Mouse (Mus musculus): ENCODE data around the gene Wnt10b. TPM values are rescaled to one million over a fixed set of nuclear protein-coding genes. Genes with fewer than 3 reads are reported as not detected.

The Wnt10b gene
- polyA plus RNA-seq, 1 experiment: 0.15 TPM

GRCm38 (mm10) chr15:98809390-98809789 lies 31.4 kb upstream of the Wnt10b start, which contains the start of gene Ddn:
Gene Ddn, minus strand, starts transcription at chr15:98809490.
- H3K4me1 ChIP-seq (ENCODE audit: control insufficient read depth, insufficient read depth, low read length): peaks cover 6% of the 10 kb centered on the region; the same call in 1 of the 2 replicates
- H3K4me3 ChIP-seq (replicated peaks; ENCODE audit: insufficient read depth, low read depth, low read length): no peak within 1 kb of the TSS
- H3K27ac ChIP-seq (ENCODE audit: insufficient read depth, low read length): no peak within 1 kb of the TSS
- no peak for DNase-seq
- TF ChIP-seq POLR2A (IDR thresholded peaks at IDR 0.05; ENCODE audit: borderline replicate concordance, insufficient read depth, low read length) (no peak), CTCF (IDR thresholded peaks at IDR 0.05; ENCODE audit: borderline replicate concordance, insufficient read depth, low read depth, low read length) (no peak)
- peaks cover 3% of the 10 kb centered on the region; the same call in 1 of the 2 replicates for H3K27me3 ChIP-seq (ENCODE audit: control insufficient read depth, insufficient read depth, low read length)
- WGBS: 67% methylated on average over 3 of the region's 3 CpGs

DNA sequence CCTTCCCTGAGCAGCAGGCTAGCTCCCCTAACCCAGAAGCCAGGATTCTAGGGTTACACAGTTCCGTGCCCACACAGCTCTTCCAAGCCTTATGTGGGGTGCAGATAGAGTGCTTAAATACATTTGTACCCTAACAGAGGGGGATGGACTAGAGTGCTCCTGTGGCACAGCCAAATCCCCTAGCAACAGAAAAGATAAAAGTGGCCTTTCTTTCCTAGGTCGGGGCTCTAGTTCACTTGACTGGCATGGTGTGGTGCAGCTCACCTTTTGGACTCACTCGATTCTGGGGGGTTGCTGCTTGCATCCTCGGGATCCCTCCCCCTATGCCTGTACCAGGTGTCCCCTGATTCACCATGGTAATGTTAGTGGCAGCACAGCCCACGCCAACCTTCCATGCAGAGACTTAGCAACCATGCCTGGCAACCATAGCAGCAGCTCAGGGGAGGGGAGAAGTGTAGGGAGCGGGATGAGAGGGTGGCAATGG lies 30.7 kb upstream of the Wnt10b start:
- no peak for DNase-seq
- H3K4me3 ChIP-seq (replicated peaks; ENCODE audit: insufficient read depth, low read depth, low read length): no peak overlapping the region
- TF ChIP-seq POLR2A (IDR thresholded peaks at IDR 0.05; ENCODE audit: borderline replicate concordance, insufficient read depth, low read length) (no peak), CTCF (IDR thresholded peaks at IDR 0.05; ENCODE audit: borderline replicate concordance, insufficient read depth, low read depth, low read length) (no peak)
- peaks cover 3% of the 10 kb centered on the region; the same call in 1 of the 2 replicates for H3K27me3 ChIP-seq (ENCODE audit: control insufficient read depth, insufficient read depth, low read length)
- H3K4me1 ChIP-seq (ENCODE audit: control insufficient read depth, insufficient read depth, low read length): peaks cover 6% of the 10 kb centered on the region; the same call in 1 of the 2 replicates
- WGBS: 7% methylated on average over 6 of the region's 6 CpGs
- H3K27ac ChIP-seq (ENCODE audit: insufficient read depth, low read length): no peak overlapping the region

DNA sequence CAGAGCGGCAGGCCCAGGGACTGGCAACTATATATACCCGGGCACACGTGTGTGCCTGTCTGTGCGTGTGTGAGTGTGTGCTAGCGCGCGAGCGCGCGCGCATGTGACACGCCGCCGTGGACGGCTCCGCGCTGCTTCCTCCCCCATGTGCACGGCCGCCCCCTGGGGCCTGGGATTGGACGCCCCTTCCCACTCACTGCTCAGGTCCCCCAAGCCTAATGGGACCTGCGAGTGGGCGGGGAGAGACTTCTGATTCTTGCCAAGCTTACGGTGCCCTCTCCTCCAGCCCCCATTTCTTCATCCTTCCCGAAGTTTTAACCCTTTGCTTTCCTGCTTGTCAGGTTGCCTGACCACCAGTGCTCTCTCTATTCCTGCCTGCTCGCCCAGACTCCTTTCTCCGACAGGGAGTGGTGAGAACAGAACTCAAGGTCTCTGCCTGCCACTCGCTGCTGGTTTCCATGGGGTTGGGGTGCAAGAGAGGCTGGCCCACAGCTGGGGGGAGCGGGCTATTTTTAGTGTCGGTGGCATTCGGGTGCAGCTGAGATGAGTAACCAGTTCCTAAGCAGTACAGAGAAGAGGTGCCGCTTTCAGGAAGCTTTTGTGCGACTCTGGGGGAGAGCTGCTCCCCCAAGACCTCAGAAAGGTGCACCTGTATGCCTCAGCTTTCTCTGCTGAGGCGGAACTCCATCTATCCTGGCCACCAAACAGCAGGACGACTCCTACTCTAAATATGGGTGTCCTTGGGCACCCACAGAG lies 30.1 kb upstream of the Wnt10b start:
- peaks cover 6% of the 10 kb centered on the region; the same call in 1 of the 2 replicates for H3K4me1 ChIP-seq (ENCODE audit: control insufficient read depth, insufficient read depth, low read length)
- peaks cover 3% of the 10 kb centered on the region; the same call in 1 of the 2 replicates for H3K27me3 ChIP-seq (ENCODE audit: control insufficient read depth, insufficient read depth, low read length)
- peak overlapping the region; percentile 11 for H3K4me3 ChIP-seq (replicated peaks; ENCODE audit: insufficient read depth, low read depth, low read length)
- TF ChIP-seq CTCF (IDR thresholded peaks at IDR 0.05; ENCODE audit: borderline replicate concordance, insufficient read depth, low read depth, low read length) (no peak), POLR2A (IDR thresholded peaks at IDR 0.05; ENCODE audit: borderline replicate concordance, insufficient read depth, low read length) (no peak)
- peak in 1 of 2 experiments; percentile 30 for DNase-seq
- WGBS: 1% methylated on average over 34 of the region's 34 CpGs
- H3K27ac ChIP-seq (ENCODE audit: insufficient read depth, low read length): no peak overlapping the region

- no peak for DNase-seq
- no peak overlapping the region for H3K27ac ChIP-seq (ENCODE audit: insufficient read depth, low read length)
Measured at GRCm38 (mm10) chr15:98806809-98807770, 29.1 kb upstream of the Wnt10b start.

DNA sequence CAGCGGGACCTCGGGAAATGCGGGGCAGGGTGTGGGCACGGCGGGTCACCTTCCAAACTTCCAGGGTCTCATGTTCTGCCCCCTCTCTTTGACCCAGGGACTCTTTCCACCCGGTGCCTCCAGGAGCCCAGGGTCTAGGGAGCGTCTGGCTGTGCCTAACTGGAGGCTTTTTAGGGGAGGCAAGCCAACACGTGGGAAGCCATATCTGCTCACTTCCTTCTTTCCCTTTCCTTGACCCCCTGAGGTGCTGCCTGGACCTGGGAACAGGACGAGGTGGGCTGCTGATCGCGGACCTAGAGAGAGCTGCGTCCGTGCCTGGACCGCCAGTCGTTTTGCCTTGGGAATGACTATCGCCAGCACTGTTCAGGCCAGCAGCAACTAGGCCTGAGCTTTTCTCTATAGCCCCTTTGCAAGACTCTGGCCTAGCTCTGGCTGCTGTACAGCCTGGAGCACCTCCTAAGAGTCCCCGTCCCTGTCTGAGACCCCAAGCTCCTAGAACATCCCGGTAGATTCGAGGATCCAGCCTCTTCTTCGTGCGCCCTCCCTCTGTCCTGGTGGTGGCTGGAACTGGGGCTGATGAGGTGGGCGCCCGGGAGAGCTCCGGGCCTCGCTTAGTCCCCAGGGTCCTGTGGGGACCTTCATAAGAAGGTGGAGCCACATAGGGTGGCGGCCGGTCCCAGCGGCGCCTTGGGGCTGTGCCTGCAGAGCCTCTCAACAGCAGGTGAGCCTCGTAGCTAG lies 28.3 kb upstream of the Wnt10b start:
- WGBS: 31% methylated on average over 30 of the region's 30 CpGs
- Histone ChIP-seq H3K4me3 (replicated peaks; ENCODE audit: insufficient read depth, low read depth, low read length) (no peak overlapping the region), H3K27ac (ENCODE audit: insufficient read depth, low read length) (no peak overlapping the region), H3K27me3 (ENCODE audit: control insufficient read depth, insufficient read depth, low read length) (peaks cover 3% of the 10 kb centered on the region; the same call in 1 of the 2 replicates), H3K4me1 (ENCODE audit: control insufficient read depth, insufficient read depth, low read length) (peaks cover 6% of the 10 kb centered on the region; the same call in 1 of the 2 replicates)
- DNase-seq: no peak
- no peak for TF ChIP-seq POLR2A (IDR thresholded peaks at IDR 0.05; ENCODE audit: borderline replicate concordance, insufficient read depth, low read length)
- TF ChIP-seq CTCF (IDR thresholded peaks at IDR 0.05; ENCODE audit: borderline replicate concordance, insufficient read depth, low read depth, low read length): no peak

More at GRCm38 (mm10) chr15:98806809-98807770, 29.1 kb upstream of the Wnt10b start:
- no peak for TF ChIP-seq POLR2A (IDR thresholded peaks at IDR 0.05; ENCODE audit: borderline replicate concordance, insufficient read depth, low read length)
- TF ChIP-seq CTCF (IDR thresholded peaks at IDR 0.05; ENCODE audit: borderline replicate concordance, insufficient read depth, low read depth, low read length): no peak
- Histone ChIP-seq H3K27me3 (ENCODE audit: control insufficient read depth, insufficient read depth, low read length) (peaks cover 3% of the 10 kb centered on the region; the same call in 1 of the 2 replicates), H3K4me1 (ENCODE audit: control insufficient read depth, insufficient read depth, low read length) (peaks cover 6% of the 10 kb centered on the region; the same call in 1 of the 2 replicates), H3K4me3 (replicated peaks; ENCODE audit: insufficient read depth, low read depth, low read length) (no peak overlapping the region)
- WGBS: 3% methylated on average over 58 of the region's 58 CpGs

DNA sequence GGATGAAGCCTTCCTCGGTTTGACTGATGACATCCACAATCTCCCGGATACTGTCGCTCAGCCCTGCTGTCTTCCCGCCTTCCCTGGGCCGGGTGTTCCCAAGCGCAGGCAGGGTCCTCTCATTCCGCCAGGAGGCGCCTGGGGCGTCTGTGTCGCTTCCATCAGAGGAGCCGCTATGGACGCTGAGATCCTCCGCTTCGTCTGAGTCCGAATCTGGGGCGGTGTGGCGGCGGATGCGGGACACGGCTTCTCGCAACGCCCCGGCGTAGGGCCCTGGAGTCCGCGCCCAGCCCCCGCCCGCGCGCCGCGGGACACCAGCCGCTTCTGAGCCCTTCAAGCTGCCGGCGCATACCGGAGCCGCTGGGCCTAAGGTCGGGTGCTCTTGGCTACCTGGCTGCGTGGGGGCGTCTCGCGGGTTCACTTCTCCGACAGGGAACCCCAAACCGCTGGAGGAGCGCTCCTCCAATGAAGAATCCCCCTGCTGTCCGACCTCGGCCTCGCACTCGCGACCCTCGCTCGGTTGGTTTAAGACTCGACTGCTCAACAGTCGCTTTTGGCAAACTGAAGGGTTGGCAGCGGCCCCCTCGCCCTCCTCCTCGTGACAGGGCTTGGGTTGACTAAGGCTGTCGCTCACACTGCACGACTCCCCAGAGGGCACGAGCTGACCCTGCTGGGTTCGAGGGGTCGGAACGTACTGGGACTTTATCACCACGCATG lies 27.5 kb upstream of the Wnt10b start:
- H3K4me1 ChIP-seq (ENCODE audit: control insufficient read depth, insufficient read depth, low read length): peaks cover 6% of the 10 kb centered on the region; the same call in 1 of the 2 replicates
- whole genome bisulfite sequencing: 3% methylated on average over 63 of the region's 64 CpGs
- no peak for TF ChIP-seq POLR2A (IDR thresholded peaks at IDR 0.05; ENCODE audit: borderline replicate concordance, insufficient read depth, low read length)
- peak; percentile 45; the same call in 1 of the 2 replicates for TF ChIP-seq CTCF (IDR thresholded peaks at IDR 0.05; ENCODE audit: borderline replicate concordance, insufficient read depth, low read depth, low read length)
- H3K4me3 ChIP-seq (replicated peaks; ENCODE audit: insufficient read depth, low read depth, low read length): peak overlapping the region; percentile 46
- H3K27me3 ChIP-seq (ENCODE audit: control insufficient read depth, insufficient read depth, low read length): peaks cover 3% of the 10 kb centered on the region; the same call in 1 of the 2 replicates
- H3K27ac ChIP-seq (ENCODE audit: insufficient read depth, low read length): no peak overlapping the region
- DNase-seq: peak; percentile 65 to 72

Data from cerebellum, adult 2 months (tissue).